Mouse (Mus musculus): ENCODE measurements around the gene Ythdf1.

Ythdf1 gene

DNA sequence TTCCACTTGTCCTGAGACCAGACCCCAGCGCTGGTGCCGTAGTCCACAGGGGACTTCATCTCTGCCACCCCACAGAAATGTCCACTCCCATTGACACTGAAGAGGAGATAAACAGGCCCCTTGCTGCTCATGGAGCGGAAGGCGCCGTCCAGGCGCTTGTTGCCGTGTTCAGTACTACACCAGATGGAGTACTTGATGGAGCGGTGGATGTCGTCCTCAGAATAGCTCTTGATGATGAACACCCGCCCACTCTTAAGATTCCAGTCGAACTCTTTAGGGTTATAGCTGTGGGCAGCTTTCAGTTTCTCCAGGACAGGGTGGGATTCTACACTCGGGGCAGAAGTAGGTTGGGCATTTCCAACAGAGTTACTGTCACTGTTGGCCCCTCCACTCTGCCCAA, 9.8 kb downstream of the Ythdf1 start:
- CTCF ChIA-PET, result no interaction called here

- CTCF ChIA-PET, result no interaction called here
Measured at GRCm38 (mm10) chr2:180905556-180906221, 15.1 kb downstream of the Ythdf1 start.

- CTCF ChIA-PET, result interaction anchor here (0.7 kb wide), 1 partner anchor 330 kb away, joined by 5 read pairs; no protein-coding TSS in a partner anchor
Measured at GRCm38 (mm10) chr2:180904435-180905208, 16.1 kb downstream of the Ythdf1 start.

DNA sequence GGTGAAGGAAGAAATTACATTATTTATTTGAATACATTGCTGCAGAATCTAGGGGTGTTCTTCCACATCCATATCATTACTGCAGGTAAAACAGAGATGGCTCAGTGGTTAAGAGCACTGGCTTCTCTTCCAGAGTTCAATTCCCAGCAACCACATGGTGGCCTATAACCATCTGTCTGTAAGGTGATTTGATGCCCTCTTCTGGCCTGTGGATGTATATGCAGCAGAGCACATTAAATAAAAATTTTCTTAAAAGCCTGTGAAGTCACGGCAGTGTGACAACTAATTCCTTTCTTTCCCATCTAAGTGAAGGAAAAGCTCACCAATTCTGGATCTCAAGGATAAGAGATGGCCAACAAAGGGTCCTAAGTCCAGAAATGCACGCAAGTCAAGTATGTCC, 18.7 kb downstream of the Ythdf1 start:
- CTCF ChIA-PET, result no interaction called here

DNA sequence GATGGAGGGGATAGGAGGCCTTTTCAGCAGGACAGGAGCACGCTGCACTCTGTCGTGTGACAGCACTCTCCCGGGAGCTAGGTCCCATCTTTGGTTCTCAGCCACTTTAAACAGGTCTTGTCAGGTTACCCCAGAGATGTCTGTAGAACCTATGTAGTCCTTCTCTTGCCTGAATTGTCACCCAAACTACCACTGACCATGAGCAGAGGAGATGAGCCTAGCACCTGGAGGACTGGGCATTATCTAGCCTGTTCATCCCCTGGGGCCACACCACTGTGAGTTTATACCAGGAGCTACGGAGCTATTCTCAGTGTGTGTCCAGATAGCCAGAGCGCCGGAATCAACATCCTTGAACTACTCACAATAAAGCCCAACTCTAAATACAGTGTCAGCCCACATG, 22.9 kb downstream of the Ythdf1 start:
- CTCF ChIA-PET, result no interaction called here

GRCm38 (mm10) chr2:180896819-180897625, 23.7 kb downstream of the Ythdf1 start:
- CTCF ChIA-PET, result no interaction called here

DNA sequence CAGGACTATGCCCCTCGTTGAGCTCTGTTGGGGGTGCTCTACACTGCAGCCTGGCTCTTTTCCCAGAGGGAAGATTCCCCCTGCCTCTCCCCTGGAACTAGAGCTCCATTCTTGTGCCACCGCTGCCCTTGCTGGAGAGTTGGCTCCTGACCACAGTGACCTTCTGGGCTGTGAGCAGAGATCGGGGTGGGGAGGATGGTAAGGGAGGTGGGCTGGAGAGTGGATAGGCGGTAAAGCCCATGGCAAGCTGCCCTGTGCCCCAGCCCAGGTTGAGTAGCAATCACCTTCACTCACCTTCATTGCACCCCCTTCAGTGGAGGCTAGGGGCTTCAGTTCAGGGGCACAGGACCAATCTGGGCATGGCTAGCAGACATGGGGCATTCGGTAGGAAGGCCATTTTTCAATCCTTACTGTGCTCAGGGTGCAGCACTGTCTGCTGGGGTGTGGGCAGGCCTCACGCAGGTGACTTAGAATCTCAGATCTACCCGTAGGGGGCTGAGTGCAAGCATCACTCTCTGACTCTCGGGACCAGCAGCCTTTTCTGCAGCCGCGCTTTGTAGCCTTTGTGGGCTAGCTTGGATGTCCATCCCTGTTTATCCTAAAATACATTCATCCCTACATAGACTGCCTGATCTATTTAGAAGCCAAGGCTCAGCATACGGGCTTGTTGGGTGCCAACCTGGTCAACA, 24.8 kb downstream of the Ythdf1 start:
- CTCF ChIA-PET, result no interaction called here

DNA sequence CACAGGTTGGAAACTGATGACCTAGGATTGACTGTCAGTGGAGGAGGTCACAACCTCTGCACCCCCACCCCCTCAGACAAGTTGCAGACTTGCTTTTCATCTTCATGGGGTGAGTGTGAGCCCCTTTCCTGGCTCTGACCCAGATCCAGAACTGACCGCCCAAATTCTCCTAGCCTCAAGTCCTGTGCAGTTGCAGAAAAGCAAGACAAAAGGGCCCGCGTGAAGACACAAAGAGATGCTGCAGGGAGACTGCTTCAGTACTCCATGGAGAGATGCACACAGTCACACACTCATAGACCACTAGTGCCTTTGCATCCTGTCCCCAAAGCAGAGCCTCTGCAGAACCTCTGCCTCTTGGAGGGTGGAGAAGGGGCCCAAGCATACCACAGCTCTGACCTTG, 25.4 kb downstream of the Ythdf1 start:
- CTCF ChIA-PET, result interaction anchor here (0.7 kb wide), 1 partner anchor 137 kb away, joined by 4 read pairs; no protein-coding TSS in a partner anchor

- CTCF ChIA-PET, result interaction anchor here (0.7 kb wide), 1 partner anchor 138 kb away, joined by 4 read pairs; no protein-coding TSS in a partner anchor
Measured at GRCm38 (mm10) chr2:180894734-180895133, 26.0 kb downstream of the Ythdf1 start.

DNA sequence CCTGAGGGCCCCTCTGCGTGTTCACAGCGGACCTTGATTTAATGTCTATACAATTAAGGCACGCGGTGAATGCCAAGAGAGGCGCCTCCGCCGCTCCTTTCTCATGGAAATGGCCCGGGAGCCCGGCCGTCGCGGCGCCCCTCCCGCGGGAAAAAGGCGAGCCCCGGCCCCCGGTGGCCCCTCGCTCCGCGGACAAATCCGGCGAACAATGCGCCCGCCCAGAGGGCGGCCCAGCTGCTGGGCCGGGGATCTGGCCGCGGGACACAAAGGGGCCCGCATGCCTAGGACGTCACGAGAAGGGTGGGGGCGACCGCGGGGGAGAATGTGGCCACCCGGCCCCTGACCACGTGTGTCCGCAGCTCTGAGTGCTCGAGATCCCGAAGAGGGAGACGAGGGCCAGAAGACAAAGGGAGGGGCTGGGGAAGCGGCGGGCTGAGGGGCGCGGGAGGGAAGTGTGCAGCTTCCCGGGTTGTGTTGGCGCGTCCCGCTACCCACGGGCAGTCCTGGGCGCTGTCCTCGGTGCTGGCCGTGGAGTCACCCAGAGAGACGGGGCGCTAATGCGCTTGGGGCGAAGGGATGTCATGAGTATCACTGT, 26.6 kb downstream of the Ythdf1 start:
- CTCF ChIA-PET, result no interaction called here

DNA sequence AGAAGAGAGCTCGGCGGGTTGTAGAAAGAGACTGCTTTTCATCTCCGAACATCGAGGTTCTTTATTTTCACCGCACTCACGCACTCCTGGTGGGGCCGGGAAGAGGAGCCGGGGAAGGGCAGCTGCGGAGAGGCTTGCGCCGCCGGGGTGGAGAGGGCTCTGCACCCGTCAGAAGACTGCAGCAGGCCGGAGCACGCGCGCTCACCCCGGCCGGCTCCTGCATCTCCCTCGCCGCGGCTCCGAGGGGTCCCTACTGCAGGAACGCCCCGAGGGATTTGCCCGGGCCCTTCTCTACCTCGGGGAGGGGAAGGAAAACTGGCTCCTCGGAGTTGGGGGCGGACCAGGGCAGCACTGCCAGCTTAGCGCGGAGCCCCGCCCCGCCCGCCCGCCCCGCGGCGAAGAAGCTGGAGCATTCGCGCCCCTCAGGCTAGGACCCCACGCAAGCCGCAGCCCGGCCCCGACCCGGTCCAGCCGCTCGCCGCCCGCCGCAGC, 27.2 kb downstream of the Ythdf1 start:
- CTCF ChIA-PET, result no interaction called here

DNA sequence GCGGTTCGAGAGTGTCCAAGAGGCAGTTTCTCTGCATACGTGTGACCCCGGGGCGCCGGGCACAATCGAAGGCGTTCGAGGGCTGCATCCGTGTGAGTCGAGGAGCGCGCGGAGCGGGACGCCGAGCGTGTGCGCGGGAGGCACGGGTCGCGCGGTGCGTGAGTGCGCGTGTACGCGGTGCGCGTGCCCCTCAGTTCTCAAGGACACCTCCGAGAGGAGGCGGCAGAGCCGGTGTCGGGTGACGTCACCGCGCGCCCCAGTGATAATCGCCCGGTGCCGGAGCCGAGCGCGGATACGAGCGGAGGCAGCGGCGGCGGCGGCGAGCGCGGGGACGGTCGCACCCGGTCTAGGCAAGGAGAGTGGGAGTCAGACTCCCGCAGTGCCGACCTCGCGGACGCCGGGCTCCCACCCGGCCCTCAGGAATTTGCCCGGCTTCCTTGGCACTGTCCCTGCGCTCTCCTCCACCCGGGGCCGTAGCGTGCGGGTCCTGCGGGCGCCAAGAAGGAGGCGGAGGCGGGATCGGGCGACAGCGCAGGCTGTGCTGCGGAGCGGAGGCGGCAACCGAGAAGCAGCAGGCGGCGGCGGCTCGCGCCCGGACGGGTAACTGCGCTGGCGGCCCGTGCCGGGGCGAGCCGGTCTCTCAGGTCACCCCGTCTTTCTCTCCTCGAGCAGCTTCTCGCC, 27.8 kb downstream of the Ythdf1 start:
- CTCF ChIA-PET, result interaction anchor here (0.7 kb wide), 1 partner anchor 941 kb away, joined by 22 read pairs; no protein-coding TSS in a partner anchor

DNA sequence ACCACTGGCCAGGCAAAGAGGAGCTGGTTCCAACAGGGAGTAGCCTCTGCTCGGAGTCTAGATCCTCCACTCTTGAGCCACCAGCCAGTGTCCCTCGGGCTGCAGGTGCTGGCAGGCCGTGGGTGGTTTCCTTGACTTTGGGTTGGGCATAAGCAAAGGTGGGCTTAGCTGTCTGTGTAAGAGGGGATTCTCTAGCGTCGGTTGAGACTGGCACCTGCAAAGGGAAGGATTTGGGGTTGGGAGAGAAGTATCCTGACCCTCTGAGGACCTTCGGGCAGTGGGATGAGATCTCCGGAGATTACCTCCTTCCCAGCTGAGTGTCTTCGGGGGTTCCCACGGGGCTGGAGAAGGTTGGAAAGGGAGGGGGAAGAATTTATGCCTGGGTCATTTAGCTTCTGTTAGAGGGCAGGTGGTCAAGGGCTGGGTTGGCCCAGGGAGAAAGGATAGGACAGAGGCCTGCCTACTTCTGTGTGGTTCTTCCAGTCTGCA, 28.9 kb downstream of the Ythdf1 start:
- CTCF ChIA-PET, result interaction anchor here (0.7 kb wide), 1 partner anchor 942 kb away, joined by 22 read pairs; no protein-coding TSS in a partner anchor

DNA sequence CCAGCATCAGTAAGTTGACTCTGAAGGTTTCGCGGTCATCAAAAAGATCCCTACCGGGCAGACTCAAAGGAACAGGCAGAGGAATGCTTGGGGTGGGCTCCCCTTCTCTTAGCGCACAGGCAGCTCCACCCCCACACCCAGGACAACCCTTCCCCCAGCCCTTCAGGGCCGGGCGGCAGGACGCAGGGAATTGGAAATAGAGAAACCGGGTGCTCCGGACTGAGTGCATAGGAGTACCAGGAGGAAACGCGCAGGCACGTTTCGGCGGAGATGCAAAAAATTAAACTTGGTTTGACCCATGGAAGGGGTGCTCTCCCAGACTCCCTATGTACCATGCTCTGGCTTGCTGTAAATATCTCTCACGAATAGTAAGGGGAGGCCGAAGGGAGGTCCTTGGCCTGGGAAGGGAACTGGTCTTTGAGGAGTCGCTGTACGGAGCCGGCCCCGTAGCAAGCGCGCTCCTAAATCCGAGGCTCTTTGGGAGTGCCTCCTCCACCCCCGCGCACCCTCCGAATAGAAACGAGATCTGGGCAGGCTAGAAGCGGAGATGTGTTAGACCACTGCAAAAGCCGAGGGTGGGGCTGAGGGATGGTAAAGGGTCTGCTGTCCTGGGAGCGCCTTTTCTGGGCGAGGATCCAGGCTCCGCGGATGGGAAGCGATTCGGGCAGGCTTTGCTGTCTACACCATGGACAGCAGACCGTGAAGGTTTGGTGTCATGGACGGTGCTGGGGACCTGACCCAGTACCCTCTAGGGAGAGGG, 29.5 kb downstream of the Ythdf1 start:
- CTCF ChIA-PET, result interaction anchor here (0.6 kb wide), 1 partner anchor 223 kb away, joined by 9 read pairs; no protein-coding TSS in a partner anchor

GRCm38 (mm10) chr2:180890422-180891074, 30.2 kb downstream of the Ythdf1 start:
- CTCF ChIA-PET, result interaction anchor here (0.6 kb wide), 1 partner anchor 222 kb away, joined by 9 read pairs; no protein-coding TSS in a partner anchor

- CTCF ChIA-PET, result no interaction called here
Measured at GRCm38 (mm10) chr2:180889921-180890280, 30.8 kb downstream of the Ythdf1 start.

GRCm38 (mm10) chr2:180889271-180889920, 31.4 kb downstream of the Ythdf1 start:
- CTCF ChIA-PET, result no interaction called here

DNA sequence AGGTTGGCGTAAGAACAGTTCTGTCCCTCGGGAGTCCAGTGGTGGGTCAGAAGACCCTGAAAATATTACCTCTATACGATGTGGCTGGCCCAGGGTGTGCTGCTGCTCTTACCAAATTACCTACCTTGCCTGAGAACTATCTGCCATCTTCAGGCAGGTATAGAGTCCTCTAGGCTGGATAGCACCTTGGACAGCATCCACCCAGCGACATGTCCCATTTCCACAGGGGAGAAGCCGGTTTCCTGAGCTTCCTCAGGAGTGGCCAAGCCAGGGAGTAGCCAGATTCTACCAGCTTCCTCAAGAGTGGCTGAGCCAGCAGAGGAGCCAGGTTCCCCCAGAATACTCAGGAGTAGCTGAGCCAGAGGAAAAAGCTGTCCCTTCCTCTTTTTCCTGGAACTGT, 35.5 kb downstream of the Ythdf1 start:
- CTCF ChIA-PET, result no interaction called here

Measured in spleen, embryonic (tissue).